Mouse (Mus musculus) right cerebral cortex, adult 18-20 months (tissue): Measurements from ENCODE around the gene Tom1l2.

ENCODE experiments used
- DNase-seq: peaks from one replicate; pipeline ENCODE4 v3.0.0; 2022; ENCODE audit warnings: mixed read lengths

Tom1l2 gene

DNA sequence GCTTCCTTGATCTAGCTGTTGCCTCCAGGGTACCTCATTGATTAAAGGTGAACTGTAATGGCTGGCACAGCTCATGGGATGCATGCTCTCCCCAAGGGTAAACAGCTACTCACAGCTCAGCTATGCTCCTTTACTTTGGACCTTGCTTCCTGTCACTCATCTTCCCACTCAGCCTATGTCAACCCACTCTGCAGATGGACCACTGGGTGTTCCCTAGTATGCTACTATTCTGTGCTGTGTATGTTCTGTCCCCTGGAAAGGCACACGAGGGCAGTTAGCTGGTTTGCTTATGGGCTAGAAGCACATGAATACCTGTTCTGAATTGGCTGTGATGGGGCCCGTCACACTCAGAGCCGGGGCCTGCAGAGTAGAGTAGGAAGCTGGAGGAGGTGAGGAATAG lies 92.0 kb downstream of the Tom1l2 start:
- no peak for DNase-seq

DNA sequence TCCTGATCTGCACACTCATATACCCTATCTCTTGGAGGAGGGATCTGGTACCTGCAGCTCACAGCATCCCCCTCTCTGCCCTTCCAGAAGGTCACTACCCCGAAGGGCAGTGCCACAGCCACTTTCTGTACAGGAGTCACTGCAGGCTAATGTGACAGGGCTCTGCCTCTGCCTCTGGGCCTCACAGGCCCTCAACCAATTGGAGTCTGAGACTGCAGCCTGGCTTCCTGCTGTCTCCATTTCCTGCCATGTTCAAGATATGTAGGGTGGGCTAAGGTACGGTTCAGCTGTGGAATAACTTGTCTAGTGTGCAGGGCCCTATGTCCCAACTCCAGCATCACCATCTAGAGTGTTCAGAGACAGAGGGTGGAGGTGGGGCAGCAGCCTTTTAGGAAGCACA lies 95.0 kb downstream of the Tom1l2 start:
- DNase-seq, result no peak

DNA sequence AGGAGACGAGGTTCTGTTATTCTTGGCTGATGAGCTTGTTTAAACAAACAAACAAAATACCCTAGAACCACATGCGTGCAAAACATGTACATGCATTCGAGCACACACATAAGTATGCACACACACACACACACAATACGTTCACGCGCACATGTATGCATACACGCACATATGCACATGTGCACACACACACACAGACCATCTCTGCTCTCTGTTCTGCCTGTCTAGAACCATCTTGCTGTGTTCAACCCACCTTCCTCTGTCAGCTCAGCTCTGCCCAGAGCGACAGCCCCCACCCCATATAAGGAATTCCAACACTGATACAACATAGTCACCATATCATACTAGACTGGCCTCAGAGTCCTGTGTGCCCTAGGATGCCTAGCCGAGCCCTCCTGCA lies 96.0 kb downstream of the Tom1l2 start:
- DNase-seq, result no peak

DNA sequence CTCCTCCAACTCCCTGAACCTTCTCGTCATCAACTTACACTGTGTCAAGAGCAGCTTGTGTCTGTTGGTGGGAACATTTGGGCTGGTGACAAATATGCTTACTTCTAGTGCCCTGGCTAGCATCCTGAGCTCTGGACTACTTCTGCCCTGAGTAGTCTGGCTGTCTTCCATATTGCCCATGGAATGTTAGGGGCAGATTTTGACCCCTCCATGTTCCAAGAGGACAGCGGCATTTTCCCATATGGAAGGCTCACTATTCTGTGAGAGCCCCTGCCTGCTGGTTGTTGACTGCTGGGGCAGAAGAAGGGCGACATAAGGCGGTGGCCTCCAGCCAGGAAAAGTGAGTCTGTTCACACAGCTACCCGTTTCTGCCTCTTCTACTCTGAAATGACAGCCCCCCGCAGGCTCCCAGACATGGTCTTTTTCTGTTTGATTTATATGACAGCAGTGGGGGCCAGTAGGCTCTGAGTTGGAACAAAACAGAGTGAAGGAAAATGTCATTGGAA lies 96.5 kb downstream of the Tom1l2 start:
- peak; percentile 49 for DNase-seq

DNA sequence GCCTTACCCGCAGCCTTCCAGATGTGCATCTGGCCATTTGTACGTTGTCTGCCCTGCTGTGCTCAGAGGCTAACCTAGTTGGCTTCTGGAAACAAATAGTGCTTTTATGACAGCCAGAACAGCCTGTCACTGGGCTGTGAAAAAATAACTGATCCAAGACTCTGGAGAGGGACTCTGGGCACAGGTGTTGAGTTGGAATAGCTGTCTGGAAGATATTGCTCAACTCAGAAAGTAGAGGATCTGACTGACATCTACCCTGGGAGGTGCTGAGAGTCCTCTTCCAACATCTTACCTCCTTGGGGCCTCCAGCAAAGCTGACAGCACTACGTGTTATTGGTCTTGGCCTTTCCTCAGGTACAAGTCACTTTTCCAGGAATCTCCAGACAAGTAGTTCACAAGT lies 97.1 kb downstream of the Tom1l2 start:
- DNase-seq, result no peak

DNA sequence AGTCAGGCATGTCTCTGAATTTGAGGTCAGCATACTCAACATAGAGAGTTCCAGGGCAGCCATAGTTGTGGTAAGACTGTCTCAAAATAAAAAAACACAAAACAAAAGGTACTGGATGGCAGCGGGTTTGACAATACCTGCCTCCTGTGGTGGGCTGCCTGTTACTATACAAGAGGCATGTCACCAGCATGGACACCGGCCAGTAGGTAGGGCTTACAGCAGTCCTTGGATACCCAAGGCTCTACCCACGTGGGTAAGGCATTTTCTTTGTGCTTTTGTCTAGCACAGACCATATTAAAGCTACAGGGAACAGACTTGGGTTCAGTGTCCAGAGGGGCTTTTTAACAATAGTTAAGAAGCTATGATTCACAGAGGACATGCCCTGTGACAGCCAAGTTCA lies 97.5 kb downstream of the Tom1l2 start:
- no peak for DNase-seq

DNA sequence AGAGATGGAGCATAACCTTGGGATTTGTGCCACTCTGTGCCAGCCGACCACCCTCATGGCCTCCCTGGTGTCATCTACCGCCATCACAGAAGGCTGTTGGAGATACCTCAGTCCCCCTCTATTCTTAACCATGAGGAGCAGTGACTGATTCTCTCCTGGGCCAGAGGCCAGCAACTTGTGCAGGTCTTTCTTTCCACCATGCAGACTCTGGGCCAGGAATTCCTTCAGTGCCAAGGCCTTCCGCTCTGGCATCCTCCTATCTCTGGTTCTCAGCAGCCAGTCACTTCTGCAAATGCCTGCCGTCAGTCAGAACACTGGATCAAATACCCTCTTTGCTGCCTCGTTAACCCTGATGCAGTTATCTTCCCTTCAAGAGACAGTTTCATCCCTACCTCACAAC lies 98.4 kb downstream of the Tom1l2 start:
- no peak for DNase-seq

DNA sequence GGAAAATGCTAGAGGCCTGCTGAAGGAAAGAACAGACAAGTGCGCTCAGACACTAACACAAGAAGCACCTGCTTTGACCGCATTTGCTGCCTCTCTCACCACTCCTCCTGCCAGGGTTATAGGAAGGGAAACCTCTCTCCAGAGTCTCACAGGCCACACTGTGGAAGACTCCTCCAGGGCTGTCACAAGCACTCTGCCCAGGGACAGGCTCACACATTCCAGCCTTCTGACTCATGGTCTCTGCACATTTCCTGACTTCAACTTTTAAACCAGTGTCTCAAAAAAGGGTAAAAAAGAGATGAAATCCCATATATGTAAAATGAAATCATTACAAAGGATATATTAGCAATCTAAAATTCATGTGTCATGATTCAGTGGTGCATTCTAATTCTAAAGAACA lies 99.2 kb downstream of the Tom1l2 start:
- DNase-seq, result no peak

DNA sequence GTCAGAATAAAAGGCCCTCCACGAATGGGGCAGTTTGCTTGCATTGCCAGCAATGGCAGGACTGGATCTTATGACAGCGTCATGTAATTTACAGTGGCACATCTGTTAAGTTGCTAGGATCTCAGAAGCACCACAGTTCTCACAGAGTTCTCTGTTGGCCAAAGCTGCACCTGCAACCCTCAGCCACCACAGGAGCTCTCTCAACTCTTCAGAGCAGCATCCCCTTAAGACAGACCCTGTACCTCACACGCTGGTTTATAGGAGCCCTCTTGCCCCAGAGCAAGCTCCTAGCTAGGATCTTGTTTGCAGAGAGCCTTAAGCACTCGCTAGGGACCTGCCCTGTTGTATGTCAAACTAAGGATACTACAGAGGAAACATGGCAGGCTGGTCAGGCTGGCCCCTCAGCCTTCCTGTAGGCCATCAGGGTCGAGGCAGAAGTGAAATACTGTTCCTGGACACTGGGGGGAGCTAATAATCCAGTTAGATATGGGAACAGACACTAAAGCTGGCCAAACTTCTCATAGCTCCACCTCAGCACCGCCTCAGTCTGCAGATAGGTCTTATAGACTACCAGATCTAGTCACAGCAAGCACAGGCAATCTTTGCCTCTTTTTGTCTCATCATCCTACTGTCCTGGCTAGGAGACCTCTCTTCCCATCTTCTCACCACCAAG lies 101.6 kb downstream of the Tom1l2 start:
- DNase-seq, result no peak

DNA sequence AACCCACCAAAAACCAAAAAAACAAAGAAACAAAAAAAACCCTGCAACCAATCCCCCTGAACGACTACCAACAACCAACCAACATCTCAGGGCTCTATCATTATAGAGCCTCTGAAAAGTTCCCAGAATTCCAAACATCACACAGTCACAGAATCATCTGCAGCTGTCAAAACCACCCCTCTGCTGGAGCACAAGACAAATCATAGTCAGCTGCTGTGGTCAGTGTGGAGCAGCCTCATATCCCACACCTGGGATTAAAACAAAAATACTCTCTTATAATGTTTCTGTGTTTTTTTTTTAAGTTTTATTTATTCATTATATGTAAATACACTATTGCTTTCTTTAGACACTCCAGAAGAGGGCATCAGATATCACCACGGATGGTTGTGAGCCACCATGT lies 102.8 kb downstream of the Tom1l2 start:
- DNase-seq, result no peak

DNA sequence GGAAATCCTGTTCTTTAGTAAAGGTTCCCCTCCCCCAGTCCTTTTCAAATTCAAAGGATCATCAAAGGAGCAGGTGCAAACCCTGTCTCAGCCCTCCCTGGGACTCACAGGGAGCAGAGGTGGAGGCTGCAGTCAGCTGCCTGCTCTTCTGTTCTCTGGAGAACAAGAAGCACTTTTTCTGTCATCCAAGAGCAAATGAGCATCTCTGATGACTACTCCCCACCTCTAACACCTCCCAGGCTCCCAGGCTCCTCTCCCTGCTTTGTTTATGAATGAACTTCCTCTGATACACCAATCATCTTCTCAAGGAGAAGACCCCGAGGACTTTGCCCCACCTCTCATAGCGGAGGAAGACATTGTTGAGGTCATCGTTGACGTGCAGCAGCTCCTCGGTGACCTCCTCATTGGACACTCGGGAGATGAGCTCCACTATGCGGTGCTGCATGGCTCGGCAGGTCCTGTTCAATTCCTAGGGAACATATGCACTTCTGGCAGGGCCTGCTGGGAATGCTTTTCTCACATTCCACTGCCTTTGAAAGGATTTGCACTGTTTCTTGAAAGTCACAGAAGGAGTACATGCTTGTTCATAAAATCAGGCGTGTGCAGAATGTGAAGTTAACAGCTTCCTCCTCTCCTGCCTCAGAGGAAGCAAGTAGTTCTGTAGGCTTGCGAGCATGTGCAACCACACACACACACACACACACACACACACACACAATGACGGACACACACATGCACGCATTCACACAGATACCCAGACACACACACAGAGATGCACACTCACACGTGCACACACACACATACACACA lies 103.9 kb downstream of the Tom1l2 start:
- DNase-seq, result no peak

DNA sequence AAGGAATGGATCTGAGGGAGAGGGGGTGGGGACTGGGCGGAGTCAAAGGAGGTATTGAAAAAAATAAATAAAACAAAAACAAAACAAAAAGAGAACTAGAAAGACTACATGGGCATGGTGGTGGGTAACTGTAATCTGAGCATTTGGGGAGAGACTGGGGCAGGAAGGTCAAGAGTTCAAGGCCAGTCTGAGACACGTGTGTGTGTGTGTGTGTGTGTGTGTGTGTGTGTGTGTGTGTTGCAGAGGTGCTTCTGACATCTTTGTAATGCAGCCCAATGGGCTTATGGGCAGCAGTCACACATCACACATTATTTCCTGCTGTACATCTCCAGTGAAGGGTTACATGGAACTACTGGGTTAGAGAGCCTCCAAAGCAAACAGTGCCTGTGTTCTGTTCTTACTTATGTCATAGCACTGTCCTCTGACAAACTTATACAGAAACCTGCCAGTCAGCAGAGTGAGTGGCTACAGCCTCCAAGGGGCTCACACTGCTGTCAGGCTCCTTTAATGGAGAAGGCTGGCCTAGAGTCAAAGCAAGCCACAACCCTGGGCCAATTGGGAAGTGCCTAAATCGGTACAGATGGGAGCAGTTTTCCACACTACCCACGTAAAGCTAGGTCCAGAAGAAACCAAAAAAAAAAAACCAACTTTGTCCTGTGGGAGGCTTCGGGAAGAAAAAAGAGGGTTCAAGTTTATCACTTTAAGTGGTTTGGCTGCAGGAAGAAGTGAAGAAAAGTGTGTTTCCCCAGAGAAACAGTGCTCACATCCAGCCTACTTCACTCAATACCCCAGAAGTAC lies 104.8 kb downstream of the Tom1l2 start:
- peak; percentile 39 for DNase-seq

DNA sequence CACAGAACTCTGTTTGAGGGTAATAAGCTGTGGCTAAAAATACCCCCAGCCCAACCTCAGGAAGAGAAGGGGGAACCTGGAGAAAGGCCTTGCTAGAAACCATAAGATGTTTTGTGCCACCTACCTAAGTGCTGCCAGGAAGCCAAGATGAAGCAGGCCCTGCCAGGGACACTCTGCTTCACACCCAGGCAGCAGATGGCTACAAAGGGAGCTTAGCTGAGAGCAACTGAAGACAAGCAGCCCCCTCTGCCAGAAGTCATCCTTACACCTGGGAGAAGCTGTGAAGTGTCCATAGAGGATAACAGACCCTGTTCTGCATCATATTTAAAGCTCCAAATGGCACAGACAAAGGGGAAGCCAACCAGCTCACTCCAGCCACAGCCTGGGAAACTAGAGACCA lies 106.6 kb downstream of the Tom1l2 start:
- peak; percentile 61 for DNase-seq

DNA sequence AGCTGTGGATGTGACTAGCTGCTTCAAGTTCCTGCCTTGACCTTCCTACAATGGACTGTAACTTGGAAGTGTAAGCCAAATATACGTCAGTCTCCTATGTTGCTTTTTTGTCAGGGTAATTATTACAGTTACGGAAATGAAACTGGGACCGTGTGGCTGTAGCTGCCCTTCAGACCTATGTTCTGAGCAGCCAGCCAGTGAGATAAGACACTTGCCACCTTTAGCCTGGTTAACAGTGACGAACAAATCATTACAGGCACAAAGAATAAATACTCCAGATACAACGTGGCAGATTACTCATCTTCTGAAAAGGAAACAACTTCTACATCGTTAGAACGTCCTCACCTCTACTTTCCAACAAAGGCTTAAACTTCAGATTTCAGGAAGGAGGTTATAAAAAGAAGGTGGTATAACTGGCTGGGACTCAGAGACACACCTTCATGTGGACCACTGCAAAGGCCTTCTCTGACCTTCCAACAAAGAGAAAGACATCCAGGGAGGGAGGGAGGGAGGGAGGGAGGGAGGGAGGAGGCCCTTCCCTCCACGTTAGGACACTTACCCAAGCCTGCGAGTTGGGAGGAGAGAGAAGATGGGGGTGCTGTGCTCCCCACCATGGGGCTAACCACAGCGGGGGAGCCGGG lies 108.1 kb downstream of the Tom1l2 start:
- DNase-seq, result no peak

DNA sequence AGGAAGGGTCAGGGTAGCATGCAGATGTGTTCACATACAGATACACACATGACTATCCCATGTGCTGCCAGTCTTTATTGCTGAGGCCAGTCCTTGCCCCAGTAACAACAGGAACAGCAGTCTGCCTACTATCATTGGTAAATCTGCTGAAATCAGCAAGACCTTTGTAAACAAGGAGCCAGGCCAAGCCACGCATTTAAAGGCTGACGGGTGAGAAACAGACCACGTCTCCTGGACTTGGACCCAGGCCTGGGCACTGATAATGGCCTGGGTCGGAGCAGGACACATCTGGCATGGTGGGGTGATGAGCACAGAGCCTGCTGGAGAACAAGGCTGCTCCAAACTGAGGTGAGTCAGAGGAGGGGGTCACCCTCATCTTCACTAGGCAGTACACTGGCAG lies 112.2 kb downstream of the Tom1l2 start:
- DNase-seq, result no peak

DNA sequence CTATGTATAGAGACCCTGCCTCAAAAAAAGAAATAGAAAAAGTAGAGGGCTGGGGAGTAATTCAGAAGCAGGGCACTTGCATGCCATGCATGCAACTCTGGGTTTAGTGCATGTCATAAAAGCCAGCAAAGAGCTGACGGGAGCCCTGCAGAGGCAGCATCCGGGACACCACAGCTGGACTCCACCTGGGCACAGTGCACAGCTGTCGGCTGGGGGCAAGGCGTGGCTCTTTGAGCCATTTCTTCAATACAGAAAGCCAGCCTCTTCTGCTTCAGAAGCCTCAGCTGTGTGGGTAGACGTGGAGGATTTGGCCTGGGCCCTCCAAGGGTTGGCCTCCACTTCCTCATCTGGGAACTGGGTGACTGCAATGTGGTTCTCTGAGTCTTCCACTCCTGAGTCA lies 117.4 kb downstream of the Tom1l2 start:
- no peak for DNase-seq

DNA sequence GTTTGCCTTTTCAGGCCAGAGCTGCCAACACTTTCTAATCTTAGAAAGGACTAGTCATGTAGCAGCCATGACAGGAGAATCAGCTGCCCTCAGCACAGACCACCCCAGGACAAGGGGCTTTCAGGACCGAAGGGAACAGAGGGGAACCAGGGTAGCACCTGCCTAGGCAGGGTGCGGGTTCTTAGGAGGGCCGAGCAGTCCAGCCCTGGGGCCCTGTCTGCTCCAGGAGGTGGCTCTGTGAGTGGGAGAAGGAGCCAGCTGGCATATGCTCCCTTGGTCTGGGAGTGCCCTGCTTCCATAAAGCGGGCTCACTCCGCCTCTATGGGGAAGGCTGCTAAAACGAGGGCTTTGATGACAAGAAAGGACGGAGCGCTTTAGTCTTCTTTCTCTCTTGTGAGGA lies 119.5 kb downstream of the Tom1l2 start:
- DNase-seq, result peak; percentile 51

DNA sequence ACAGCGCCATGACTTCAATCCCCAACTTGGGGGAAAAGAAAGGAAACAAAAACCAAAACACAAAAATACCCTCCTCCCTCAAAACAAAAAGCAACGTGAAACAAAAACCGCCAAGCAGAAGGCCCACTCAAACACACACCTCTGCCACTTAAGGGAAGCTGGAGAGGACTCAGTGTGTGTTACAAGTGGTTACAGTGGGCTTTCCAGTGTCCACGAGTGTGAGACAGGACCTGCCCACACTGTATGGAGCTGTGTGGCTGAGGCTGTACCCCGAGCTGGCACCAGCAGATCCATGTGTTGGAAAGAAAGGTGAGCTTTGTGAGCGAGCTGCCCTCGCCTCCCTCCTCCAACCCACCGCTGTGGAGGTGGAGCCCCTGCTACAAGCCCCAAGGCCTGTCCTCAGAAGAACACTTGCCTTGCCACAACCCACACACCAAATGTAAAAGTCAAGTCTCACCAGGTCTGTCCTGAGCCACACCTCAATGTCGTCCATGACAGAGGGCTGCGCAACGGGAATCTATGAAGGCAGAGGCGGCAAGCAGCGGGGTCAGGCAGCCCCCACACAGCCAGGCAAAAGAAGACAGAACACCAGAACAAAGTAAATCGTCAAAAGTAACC lies 120.2 kb downstream of the Tom1l2 start:
- no peak for DNase-seq

DNA sequence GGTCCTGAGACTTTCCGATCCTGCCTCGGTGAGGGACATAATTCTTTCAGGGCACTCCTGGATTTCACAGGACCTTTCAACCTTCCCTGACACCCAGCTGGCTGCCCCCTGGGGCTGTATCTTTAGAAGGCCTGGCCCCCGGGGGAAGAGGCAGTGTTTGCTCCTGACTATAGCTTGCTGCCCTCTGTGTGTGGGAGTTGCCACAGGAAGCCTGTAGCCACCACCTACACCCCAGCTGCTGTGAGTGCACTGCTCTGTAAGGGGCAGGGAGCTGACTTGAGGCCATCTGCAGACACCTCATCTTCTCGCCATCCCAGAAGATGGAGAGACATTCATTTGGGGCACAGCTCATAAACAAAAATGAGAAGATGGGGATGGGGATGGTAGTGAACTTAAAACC lies 120.8 kb downstream of the Tom1l2 start:
- no peak for DNase-seq

DNA sequence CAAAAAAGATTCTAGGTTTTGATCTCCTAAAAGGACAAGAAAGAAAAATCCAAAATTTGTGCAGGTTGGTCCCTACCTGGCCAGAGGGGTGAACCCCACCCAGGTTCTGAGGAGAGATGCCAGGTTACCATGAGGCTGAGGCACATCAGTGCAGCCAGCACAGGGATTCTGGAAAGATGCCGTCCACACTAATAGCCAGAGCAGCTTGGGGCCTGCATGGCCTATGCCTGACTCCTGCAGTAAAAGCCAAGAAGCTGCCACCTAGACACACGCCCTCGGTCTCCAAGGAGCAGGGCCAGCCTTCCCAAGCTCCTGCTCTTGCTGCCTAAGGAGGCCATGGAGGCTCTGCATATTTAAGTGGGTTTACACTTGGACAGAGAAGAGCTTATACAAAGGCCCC lies 121.4 kb downstream of the Tom1l2 start:
- DNase-seq, result no peak

DNA sequence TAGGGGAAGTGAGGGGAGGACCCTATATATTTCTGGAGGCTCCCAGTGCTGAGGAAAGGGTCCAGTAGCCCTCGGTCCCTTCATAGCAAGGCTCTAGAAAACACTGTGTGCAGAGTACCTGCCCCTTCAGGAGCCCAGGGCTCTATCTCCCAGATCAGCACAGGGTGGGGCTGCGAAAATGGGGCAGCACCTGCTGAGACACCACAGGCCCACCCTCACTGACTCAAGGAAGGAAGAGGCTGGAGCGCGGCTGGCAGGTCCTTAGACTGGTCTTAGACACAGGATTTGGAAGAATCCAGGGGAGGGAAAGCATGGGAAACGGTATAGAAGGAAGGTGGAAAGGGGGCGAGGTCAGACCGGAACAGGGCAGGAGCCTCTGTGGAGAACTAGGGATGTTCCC lies 122.2 kb downstream of the Tom1l2 start:
- DNase-seq, result no peak

DNA sequence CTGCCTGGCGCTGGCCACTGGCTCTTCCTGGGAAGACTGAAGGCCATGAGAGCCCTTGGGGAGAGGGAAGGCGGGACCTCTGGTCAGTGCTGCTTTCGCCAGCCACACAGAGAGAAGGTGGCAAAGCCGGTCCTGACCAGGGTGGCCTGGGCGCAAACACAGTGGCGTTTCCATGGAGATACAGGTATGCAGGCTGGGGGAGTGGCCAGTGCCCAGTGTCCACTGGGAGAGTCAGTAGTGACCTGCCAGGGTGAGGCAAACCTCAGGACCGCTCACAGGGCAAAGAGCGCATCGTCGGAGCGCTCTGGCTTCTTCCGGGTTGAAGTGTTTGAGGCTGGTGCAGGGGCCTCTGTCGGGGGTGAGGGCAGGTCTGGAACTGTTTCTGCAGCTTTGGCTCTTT lies 122.9 kb downstream of the Tom1l2 start:
- no peak for DNase-seq

DNA sequence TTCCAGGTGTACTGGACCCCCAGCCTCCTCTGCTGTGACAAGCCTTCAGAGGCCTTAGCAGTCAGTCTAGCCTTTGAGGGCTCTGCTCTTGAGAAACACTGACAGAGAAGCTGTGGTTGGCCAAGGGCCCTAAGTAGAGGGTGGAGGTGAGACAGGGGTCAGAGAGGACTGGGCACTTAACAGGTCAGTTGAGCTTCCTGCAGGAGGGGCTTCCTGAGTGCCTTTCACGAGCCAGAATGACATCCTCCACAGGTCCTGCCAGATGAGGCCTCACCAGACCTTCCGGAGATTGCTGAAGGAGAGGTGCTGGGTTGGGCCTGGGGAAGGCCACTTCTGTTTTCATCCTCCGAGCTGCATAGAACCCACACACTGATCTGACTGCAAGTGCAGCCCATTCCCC lies 124.2 kb downstream of the Tom1l2 start:
- no peak for DNase-seq
